Mouse (Mus musculus) stomach, embryonic 14.5 days (tissue): ENCODE measurements around the gene Cldn8. TPM values are rescaled to one million over a fixed set of nuclear protein-coding genes. Genes with fewer than 3 reads are reported as not detected.

Experiments used
- ATAC-seq: fragments of 200-750 bp; cut with Nextera tagmentation; 2 replicates; pipeline ENCODE4 v1.8.0; 2017; ENCODE audit warnings: low read depth, moderate TSS enrichment; ENCODE audit not compliant: insufficient number of reproducible peaks, insufficient read depth, low FRiP score
- H3K27ac ChIP-seq: fragments of 300-500 bp; sonication (generic); 2 replicates; pipeline ENCODE4 v1.5.1; 2014; ENCODE audit warnings: mild to moderate bottlenecking, low read length, moderate library complexity, mixed read lengths
- H3K27me3 ChIP-seq: fragments of 300-500 bp; sonication (generic); 2 replicates; pipeline ENCODE4 v1.6.1; 2014; ENCODE audit warnings: low read length, control low read depth, mixed read lengths; ENCODE audit not compliant: control insufficient read depth, insufficient read depth
- H3K36me3 ChIP-seq: fragments of 300-500 bp; sonication (generic); 2 replicates; pipeline ENCODE4 v1.6.1; 2014; ENCODE audit warnings: mild to moderate bottlenecking, control low read depth, low read length, moderate library complexity, mixed read lengths; ENCODE audit not compliant: control insufficient read depth, insufficient read depth
- H3K4me1 ChIP-seq: fragments of 300-500 bp; sonication (generic); 2 replicates; pipeline ENCODE4 v1.6.1; 2014; ENCODE audit warnings: low read length, control low read depth, mixed read lengths; ENCODE audit not compliant: control insufficient read depth, insufficient read depth
- H3K4me2 ChIP-seq: fragments of 300-500 bp; sonication (generic); replicated peaks from 2 replicates; pipeline ENCODE4 v1.6.1; 2014; ENCODE audit warnings: low read depth, low read length, control low read depth
- H3K4me3 ChIP-seq: fragments of 300-500 bp; sonication (generic); 2 replicates; pipeline ENCODE4 v1.5.1; 2014; ENCODE audit warnings: low read depth, low read length, control low read depth
- H3K9ac ChIP-seq: fragments of 300-500 bp; sonication (generic); replicated peaks from 2 replicates; pipeline ENCODE4 v1.6.1; 2014; ENCODE audit warnings: low read depth, mild to moderate bottlenecking, control low read depth, low read length, moderate library complexity, mixed read lengths
- H3K9me3 ChIP-seq: fragments of 300-500 bp; sonication (generic); 2 replicates; pipeline ENCODE4 v1.6.1; 2016; ENCODE audit warnings: low read depth, low read length, control low read depth; ENCODE audit not compliant: control insufficient read depth
- WGBS: fragments of 180-500 bp; shearing (Covaris S2); extraction: QIAGEN DNeasy Blood & Tissue Kit; methylation state at CpG from one replicate; pipeline ENCODE4 v1.1.7; 2014; 5-methylcytosine and 5-hydroxymethylcytosine counted together
- polyA plus RNA-seq: library from polyadenylated mRNA; unstranded; fragments of >200 nt; fragmentation: Nextera tagmentation; extraction: Ambion mirVana; gene quantifications from 2 replicates; pipeline ENCODE4 v1.2.1, GENCODE M21; 2014

Gene Cldn8
- polyA plus RNA-seq, 1 experiment from 2014 or later: 9.5 TPM

- H3K4me3 ChIP-seq: no peak overlapping the region
- no peaks in the 10 kb centered on the region for H3K36me3 ChIP-seq
- ATAC-seq: peak; percentile 77
- no peak overlapping the region for H3K27ac ChIP-seq
- H3K4me1 ChIP-seq: no peaks in the 10 kb centered on the region
- H3K4me2 ChIP-seq: no peak overlapping the region
- no peak overlapping the region for H3K9ac ChIP-seq
- H3K9me3 ChIP-seq: no peaks in the 10 kb centered on the region
- H3K27me3 ChIP-seq: no peaks in the 10 kb centered on the region
- 55% methylated on average over 3 of the region's 3 CpGs for WGBS
These were observed 23.0 kb downstream of the Cldn8 start for GRCm38 (mm10) chr16:88539841-88540487.

DNA sequence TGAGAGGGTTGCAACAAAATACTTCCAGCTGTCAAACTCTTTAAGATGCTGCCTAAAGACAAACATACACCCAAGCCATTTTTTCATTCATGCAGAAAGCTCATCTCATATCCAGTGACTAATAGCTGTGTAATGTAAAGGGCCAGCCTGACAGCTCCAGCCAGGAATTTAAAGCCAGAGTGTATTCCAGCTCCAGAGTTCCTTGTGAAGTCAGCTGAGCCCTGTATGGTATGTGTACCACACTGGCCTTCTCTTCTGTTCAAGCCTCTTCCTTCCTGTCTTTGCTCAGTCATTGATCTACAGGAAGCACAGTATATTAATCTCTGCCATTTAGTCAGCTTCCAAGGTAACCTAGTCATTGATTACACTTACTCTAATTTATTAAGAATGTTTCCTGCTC, 51.6 kb downstream of the Cldn8 start:
- no peaks in the 10 kb centered on the region for H3K9me3 ChIP-seq
- no peak overlapping the region for H3K9ac ChIP-seq
- no peaks in the 10 kb centered on the region for H3K27me3 ChIP-seq
- no peaks in the 10 kb centered on the region for H3K36me3 ChIP-seq
- no peak for ATAC-seq
- no peak overlapping the region for H3K27ac ChIP-seq
- no peaks in the 10 kb centered on the region for H3K4me1 ChIP-seq
- no peak overlapping the region for H3K4me3 ChIP-seq
- no peak overlapping the region for H3K4me2 ChIP-seq

Other genes starting within 250 kb of the Cldn8 start
- not detected in 2 replicates for gene Cldn17, start 56.2 kb downstream of the Cldn8 start, polyA plus RNA-seq
- not detected in 2 replicates for gene Krtap24-1, start 49.1 kb upstream of the Cldn8 start, polyA plus RNA-seq
- not detected in 2 replicates for gene 2310079G19Rik, start 64.5 kb upstream of the Cldn8 start, polyA plus RNA-seq
- gene Krtap26-1, start 84.6 kb upstream of the Cldn8 start, polyA plus RNA-seq: not detected in 2 replicates
- not detected in 2 replicates for gene Krtap27-1, start 108.5 kb upstream of the Cldn8 start, polyA plus RNA-seq
- gene 2310061N02Rik, start 144.8 kb upstream of the Cldn8 start, polyA plus RNA-seq: not detected in 2 replicates
- gene Krtap13-1, start 165.7 kb upstream of the Cldn8 start, polyA plus RNA-seq: not detected in 2 replicates
- gene Krtap13, start 188.5 kb upstream of the Cldn8 start, polyA plus RNA-seq: not detected in 2 replicates
- not detected in 2 replicates for gene 2310034C09Rik, start 195.7 kb upstream of the Cldn8 start, polyA plus RNA-seq
- gene 2310057N15Rik, start 211.0 kb upstream of the Cldn8 start, polyA plus RNA-seq: not detected in 2 replicates
- not detected in 2 replicates for gene Gm5965, start 214.7 kb upstream of the Cldn8 start, polyA plus RNA-seq
- gene Gm20741, start 249.0 kb upstream of the Cldn8 start, polyA plus RNA-seq: not detected in 2 replicates